Mouse (Mus musculus): Measurements from ENCODE around the gene Rft1.
A peak's percentile ranks its signal among the peaks of the same experiment; 100 is the strongest.
"Not testable (repeated sequence)": the region's sequence is repeated elsewhere in the genome, so short reads cannot be mapped to it uniquely, and the experiment has no call there.

Gene Rft1

DNA sequence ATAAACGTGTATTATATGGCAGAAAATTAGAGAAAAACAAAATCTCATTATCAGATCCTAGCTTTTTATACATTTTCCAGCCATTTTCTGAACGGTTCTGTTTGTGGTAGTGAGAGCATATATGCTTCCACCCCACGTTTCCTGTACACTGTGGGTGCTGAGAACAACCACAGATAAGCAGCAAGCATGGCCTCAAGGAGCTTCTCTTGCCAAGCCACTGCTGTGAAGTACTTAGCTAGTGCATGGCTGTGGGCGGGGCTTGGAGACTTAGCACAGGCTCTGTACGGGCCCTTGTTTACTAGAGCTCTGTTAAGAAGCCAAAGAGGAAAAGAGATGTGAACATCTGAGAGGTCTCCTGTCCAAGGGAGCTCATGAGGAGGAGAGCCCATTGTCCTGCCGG, 20.8 kb downstream of the Rft1 start:
- no peak for DNase-seq

DNA sequence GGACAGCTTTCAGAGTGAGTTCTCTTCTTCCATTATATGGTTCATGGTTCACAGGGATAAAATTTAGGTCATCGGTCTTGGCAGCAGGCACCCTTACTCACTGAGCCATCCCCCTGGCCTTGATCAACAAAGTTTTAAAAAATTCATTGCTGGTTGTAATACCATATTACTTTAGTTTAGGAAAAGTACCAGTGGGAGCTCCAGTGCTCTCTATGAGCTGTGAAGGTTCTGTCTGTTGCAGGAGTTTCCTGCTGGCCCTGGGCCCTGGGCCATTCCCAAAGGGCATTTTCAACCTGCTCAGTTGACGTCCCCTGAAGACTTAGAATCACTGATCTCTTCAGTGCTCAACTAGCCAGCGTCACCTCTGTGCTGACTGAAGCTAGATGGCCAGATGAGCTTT, 28.0 kb downstream of the Rft1 start:
- DNase-seq, result no peak

- DNase-seq, result no peak
Measured at GRCm38 (mm10) chr14:30690685-30691084, 36.5 kb downstream of the Rft1 start.

- DNase-seq, result no peak
Measured at GRCm38 (mm10) chr14:30692439-30692838, 38.3 kb downstream of the Rft1 start.

DNA sequence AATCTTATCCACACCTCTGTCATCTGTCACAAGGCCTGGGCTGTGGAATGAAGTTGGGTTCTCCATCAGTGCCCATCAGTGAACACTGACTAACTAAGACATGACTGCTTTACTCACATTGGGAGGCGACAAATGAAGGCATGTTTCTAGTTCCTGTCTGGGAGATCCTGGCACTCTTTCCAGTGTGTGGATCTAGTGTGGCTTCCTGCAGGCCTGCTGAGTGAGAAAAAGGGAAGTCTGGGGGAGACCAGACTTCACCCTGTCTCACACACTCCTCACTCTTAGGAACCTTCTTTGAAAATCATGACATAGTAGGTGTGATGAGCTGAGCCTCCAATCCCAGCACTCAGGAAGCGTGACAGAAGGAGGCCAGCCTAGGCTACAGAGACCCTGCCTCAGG, 40.6 kb downstream of the Rft1 start:
- no peak for DNase-seq

DNA sequence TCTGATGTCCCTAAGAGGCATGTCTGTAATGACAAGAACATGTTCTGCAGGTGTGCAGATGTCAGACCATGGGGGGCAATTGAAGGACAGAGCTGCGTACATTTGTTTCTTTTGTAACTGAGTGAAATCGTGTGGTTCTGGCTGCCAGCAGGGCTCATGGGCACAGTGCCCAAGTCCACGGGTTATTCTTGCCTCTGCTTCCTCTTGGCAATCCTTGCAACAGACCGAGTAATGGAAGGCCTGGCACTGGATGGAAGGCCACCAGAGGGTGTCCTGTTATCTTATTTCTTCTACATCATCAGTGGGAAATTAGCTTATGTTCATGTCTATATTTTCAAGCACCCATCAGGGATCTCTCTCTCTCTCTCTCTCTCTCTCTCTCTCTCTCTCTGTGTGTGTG, 41.4 kb downstream of the Rft1 start:
- DNase-seq, result peak; percentile 84 to 86

- DNase-seq, result no peak
Measured at GRCm38 (mm10) chr14:30697407-30698052, 43.4 kb downstream of the Rft1 start.

DNA sequence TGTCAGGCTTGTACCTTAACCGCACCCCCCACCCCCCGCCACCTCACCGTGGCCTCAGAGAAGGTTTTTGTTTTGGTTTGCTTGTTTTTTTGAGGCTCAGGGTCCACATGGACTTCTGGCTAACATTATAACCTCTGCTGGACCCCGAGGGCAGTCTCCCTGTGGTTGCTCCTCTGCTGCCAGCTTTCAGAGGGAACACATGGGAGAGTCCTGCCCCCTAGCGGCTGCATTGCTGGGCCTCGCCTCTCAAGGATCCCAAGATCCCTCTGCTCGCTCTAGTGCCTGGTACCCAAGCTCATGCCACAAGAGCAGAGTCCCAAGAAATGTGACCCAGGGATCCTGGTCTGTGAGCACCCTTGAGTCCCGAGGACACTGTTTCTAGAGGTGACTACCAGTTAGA, 45.5 kb downstream of the Rft1 start:
- peak; percentile 45 to 51 for DNase-seq

GRCm38 (mm10) chr14:30702512-30702911, 48.4 kb downstream of the Rft1 start:
- no peak for DNase-seq

GRCm38 (mm10) chr14:30703079-30703478, 48.9 kb downstream of the Rft1 start:
- no peak for DNase-seq

DNA sequence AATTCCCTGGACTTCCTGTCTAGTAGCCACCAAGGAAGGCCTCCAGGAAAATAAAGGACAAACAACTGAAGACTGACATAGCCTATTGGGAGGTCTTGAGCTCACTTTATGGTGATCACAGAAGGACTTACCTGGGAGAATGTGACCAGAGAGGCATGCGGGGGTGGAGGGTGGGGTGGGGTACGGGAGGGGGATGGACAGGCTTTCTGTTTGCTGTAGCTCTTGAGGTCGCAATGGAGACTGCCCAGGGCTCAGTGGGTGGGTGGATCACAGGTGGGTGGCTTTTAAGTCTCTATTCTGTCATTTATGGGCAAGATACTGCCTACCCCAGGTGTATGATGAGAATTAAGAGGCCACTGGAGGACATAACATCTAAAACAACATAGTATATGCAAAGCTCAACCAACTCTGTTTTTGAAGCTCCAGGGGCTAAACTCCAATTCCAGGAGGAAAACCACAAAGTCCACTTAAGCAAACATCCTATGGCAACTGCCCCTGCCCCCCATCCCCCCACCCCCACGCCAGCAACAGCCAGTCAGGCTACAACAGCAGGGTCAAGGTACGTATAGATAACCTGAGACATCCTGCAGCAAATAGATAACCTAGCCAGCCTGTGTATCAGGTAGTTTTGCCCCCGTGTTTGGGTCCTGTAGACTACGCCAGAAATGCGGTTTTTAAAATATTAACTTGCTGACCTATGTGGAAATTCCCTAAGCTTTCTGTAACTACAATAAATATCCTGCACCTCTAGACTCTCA, 50.1 kb downstream of the Rft1 start:
- DNase-seq, result no peak

DNA sequence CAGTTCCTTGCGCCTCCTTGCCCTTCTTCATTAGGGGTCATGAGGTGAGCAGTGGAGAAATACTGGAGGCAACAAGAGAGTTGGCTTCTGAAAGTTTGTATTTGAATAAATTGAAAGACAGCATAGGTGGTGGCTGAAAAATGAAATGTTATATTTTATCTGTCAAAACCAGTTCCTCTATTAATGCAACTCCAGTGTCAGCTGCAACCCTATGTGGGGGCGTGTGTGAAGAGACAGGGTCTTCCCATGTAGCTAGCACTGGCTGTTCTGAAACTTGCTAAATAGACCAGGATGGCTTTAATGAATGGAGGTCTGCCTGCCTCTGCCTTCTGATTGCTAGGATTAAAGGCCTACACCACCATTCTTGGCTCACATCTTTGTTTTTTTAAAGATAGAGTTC, 57.7 kb downstream of the Rft1 start:
- DNase-seq, result no peak

DNA sequence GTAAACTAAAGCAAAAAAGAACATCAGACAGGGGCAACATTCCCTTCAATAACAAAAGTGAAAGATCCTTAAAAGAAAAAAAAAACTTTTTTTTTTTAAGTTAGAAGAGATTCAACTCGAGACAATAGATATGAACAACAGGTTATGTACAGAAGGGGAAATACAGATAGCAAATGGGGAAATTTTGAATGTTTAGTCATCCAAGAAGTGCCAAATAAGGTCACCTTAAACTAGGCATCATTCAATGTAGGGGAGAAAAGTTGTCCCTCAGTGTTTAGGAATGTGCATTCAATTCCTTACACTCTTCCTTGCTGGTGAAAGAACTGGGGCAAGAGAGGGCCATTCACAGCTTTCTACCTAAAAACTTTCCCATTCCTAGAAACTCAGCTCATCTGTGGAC, 59.6 kb downstream of the Rft1 start:
- DNase-seq, result no peak

- DNase-seq, result no peak
Measured at GRCm38 (mm10) chr14:30714799-30715617, 60.8 kb downstream of the Rft1 start, which contains the start of gene Sfmbt1. Sfmbt1 (plus strand) TSS chr14:30714849.

DNA sequence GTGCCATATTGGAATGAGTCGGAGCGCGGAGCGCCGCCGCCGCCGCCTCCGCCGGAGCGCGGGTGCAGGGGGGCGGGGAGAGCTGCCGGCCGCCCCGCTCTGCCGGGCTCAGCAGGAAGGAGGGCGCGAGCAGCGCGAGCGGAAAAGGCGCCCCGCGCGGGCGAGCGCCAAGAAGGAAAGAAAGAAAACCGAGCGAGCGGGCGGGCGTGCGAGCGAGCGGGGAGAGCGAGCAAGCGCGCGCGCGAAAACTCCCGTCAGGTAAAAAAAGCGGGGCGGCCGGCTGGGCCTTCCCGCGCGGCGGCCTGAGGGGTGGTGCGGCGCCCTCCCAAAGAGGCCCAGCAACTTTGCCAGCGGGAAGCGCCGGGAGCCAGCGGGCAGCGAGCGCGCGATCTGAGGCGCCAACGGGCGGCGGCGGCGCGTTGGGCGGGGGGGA, 61.5 kb downstream of the Rft1 start:
- DNase-seq, result peak; percentile 77 to 88

DNA sequence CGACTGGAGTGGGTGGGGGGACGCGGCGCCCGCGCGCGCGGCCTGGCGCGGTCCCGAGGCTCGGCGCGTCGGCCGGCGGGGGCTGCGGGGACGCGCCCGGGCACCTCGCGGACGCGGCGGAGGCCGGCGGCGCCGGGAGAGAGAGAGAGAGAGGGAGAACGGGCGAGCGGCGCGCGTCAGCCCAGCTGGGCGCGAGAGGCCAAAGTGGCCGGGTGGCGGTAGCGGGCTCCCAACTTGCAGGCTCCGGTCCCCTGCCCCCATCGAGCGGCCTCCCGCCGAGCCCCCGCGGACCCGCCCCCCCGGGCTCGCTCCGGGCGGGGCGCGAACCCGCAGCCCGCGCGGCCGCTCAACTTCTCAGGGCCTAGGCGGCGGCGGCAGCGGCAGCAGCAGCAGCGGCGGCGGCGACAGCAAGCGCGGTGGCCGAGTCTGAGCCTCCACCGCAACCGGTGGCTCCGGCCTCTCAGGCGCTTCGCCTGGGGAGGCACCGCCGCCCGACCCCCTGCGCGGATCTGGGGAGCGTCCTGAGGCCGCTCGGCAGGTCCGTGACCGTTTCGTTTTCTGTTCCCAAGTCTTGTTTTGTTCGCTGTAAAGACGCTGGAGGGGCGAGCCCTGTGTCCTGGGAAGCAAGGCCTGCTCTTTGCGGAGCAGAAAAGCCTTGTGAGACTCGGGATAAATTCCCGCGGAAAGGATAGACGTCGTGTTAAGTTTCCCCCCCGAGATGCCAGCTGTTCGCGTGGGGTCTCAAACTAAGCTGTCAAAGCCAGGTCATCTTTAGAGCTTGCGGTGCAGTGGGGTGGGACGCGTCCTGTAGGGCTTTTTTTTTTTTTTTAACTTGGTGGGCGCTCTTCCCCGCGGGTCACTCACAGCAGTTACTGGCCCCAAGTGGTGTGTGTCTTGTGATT, 62.1 kb downstream of the Rft1 start:
- DNase-seq, result peak; percentile 55 to 81

- no peak for DNase-seq
Measured at GRCm38 (mm10) chr14:30716953-30717285, 62.8 kb downstream of the Rft1 start.

DNA sequence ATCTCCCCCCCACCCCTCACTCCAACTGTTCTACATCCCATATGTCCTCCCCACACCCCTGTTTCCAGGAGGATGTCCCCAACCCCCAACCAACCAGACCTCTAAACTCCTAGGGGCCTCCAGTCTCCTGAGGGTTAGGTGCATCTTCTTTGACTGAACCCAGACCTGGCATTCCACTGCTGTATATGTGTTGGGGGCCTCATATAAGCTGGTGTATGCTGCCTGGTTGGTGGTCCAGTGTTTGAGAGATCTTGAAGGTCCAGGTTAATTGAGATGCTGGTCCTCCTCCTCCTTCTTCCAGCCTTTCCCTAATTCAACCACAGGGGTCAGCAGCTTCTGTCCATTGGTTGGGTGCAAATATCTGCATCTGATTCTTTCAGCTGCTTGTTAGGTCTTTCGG, 64.5 kb downstream of the Rft1 start:
- not testable (repeated sequence) for DNase-seq

- no peak for DNase-seq
Measured at GRCm38 (mm10) chr14:30719514-30719913, 65.4 kb downstream of the Rft1 start.

DNA sequence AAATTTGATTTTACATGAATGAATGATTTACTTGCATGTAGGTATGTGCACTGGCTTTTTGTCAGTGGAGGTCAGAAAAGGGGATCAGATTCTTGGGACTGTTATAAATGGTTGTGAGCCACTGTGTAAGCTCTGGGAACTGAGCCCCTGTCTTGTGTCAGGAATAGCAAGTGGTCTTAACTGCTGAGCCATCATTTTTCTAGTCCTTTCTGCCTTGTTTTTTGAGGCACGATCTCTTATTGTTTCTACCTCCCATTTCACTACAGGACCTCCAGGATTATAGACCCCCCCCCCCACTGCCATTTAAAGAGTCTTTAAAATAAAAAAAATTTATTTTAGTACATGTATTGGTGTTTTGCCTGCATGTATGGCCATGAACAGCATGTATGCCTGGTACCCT, 67.7 kb downstream of the Rft1 start:
- no peak for DNase-seq

GRCm38 (mm10) chr14:30722406-30722805, 68.2 kb downstream of the Rft1 start:
- no peak for DNase-seq

DNA sequence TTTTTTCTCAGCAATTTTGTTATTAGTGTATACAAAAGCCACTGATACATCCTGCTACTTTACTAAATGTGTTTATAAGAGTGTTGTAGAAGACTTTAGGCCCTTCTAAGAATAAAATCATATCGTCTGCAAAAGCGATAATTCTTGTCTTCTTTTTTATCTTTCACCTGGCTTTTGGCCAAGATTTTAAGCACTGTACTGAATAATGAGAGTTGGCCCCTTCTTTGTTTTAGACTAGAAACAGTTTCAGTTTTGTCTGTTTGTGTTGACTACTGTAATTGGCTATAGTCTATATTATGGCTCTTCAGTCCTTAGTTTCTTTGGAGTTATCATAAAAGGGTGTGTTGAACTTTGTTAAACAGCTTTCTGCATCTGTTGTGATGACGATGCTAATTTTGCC, 77.7 kb downstream of the Rft1 start:
- DNase-seq, result no peak

GRCm38 (mm10) chr14:30734665-30735064, 80.5 kb downstream of the Rft1 start:
- no peak for DNase-seq

Data from cerebellum, adult 18-20 months (tissue).